In genomic region chr2:84714811-84715561, GRCm38 (mm10) we compare ENCODE assay signal across 8 mouse cellular contexts. TPM values are rescaled to one million over a fixed set of nuclear protein-coding genes. Genes with fewer than 3 reads are reported as not detected.
DNase-seq lines count a peak whose midpoint lies in the region; ATAC-seq lines count a peak whose summit lies in the region.

Gene Zdhhc5 (minus strand): TSS chr2:84715180.

- peaks cover 12% of the 10 kb centered on the region for H3K4me1 ChIP-seq in hindbrain, embryonic 12.5 days

- WGBS in hindbrain, embryonic 12.5 days = under 1% methylated on average over 82 of the region's 107 CpGs

- peak within 1 kb of the TSS; percentile 85 for H3K4me2 ChIP-seq in hindbrain, embryonic 12.5 days (replicated peaks)

- ATAC-seq in hindbrain, embryonic 12.5 days (ENCODE audit: low FRiP score) = peak; percentile 98

- H3K9me3 ChIP-seq in hindbrain, embryonic 12.5 days (replicated peaks) = no peaks in the 10 kb centered on the region

- peak within 1 kb of the TSS; percentile 97 for H3K27ac ChIP-seq in hindbrain, embryonic 12.5 days

- peaks cover 10% of the 10 kb centered on the region for H3K36me3 ChIP-seq in hindbrain, embryonic 12.5 days

- peak; percentile 100 for DNase-seq in NIH3T3 (ENCODE audit: low read depth)
- DNase-seq in cerebellum, postnatal 10 days = peak; percentile 99 to 100
- peak; percentile 98 to 99 for DNase-seq in frontal cortex, postnatal 10 days (ENCODE audit: low spot score in 2 of 2)
- DNase-seq in layer of hippocampus, postnatal 14 days (ENCODE audit: low spot score in 2 of 2) = peak; percentile 99
- DNase-seq in lung, postnatal 14 days = peak; percentile 98
- peak; percentile 97 for DNase-seq in retina, adult 2 months (ENCODE audit: low read depth, low spot score)
- DNase-seq in thymus, postnatal 36 days = peak; percentile 99

- no peaks in the 10 kb centered on the region for H3K27me3 ChIP-seq in hindbrain, embryonic 12.5 days

- H3K4me3 ChIP-seq in hindbrain, embryonic 12.5 days = peak within 1 kb of the TSS; percentile 94

- H3K9ac ChIP-seq in hindbrain, embryonic 12.5 days = peak within 1 kb of the TSS; percentile 97

RNA-seq across cellular contexts. Expression of gene Zdhhc5, which starts in this region (rescaled TPM):
- polyA plus RNA-seq in hindbrain, embryonic 12.5 days (2016; fragmentation: Nextera tagmentation; extraction: Ambion mirVana) = 30.0 and 33.8 TPM in 2 replicates
- 10 to 100 TPM; 36.6 to 37.8 TPM for total RNA-seq in layer of hippocampus, postnatal 14 days (2021)

Comparison
In these comparisons a context has a peak if more than half of its experiments do, and no peak if none do; other contexts are left out.
1. Peak in every context shown above with its lines: DNase-seq, ATAC-seq, H3K4me3 ChIP-seq and H3K27ac ChIP-seq.